Mouse (Mus musculus): ENCODE data around the gene Uba2. TPM values are rescaled to one million over a fixed set of nuclear protein-coding genes. Genes with fewer than 3 reads are reported as not detected.

The Uba2 gene
- 87.8 and 104 TPM in 2 replicates for polyA plus RNA-seq (2021; fragmentation: Nextera tagmentation)
- long read RNA-seq, experiment 1, transcript Uba2-201 (17 exons, 2,579 nt) = major isoform, 1,042 of 1,178 reads
- long read RNA-seq, experiment 1, partial matches to known transcripts = 47 of 1,178 reads
- long read RNA-seq, experiment 1, other reads (novel, unspliced or antisense) = 89 of 1,178 reads
- long read RNA-seq, experiment 2, transcript Uba2-201 (17 exons, 2,579 nt) = major isoform, 110 of 155 reads
- long read RNA-seq, experiment 2, transcript Uba2-209 (1 exons, 1,373 nt) = minor isoform, 9 of 155 reads
- long read RNA-seq, experiment 2, partial matches to known transcripts = 15 of 155 reads
- long read RNA-seq, experiment 2, other reads (novel, unspliced or antisense) = 18 of 155 reads

DNA sequence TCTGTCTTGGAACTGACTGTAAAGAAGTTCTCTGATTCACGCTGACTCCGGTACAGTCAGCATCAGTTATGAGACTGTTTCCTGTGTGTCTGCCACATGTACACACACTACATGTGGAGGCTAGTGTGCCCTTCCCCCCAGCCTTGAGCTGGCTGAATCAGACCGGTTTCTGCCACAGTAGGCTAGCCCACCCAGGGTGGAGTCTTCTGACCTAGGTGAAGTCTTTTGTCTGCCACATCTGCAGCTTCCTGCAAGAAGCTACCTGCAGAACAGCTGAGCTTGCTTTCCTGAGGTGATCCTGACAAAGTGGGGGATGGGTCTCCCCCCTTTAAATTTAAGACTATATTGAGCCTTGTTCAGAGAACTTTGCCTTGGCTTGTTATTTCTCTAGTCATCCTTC, at the start of gene Uba2:
Gene Uba2, minus strand, starts transcription at position 146 of the 400 bp plus-strand sequence.

DNA sequence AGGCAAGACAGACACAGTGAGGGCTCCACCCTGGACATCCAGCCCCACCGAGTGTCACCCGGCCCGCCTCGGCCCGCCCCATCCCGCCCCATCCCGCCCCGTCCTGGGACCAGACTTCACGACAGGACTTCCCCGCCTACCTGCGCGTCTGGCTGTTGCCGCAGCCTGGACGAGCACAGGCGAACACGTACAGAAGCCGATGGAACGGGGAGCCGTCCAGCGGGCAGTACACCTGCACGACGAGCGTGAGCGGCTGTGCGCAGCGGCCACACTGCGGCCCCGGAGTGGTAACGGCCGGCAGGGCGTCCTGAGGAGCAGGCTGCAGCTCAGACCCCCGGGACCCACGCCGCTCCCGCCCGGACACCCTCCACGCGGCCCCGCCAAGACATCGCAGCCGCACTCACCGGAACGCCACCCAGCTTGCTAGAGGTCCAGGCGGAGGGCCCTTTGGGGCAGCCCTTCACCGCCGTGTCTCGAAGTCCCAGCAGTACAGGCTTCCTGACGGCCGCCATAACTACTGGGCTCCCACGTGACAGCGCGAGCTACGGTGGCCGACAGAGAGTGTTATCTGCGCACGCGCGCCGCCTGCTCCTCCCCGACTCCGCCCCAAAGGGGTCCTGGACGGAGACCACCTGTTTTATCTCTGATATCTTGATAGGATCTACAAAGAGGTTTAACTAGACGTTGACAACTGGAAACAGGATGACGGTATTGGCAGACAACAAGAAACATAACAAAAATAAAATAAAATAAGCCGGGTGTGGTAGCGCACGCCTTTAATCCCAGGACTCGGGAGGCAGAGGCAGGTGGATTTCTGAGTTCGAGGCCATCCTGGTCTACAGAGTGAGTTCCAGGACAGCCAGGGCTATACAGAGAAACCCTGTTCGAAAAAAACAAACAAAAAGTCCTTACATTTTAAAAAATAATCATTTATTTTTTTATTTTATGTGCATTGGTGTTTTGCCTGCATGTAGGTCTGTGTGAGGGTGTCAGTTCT, 27.0 kb upstream of the Uba2 start, which contains the start of gene Pdcd2l:
Gene Pdcd2l, minus strand, starts transcription at position 530 of the 997 bp plus-strand sequence.

DNA sequence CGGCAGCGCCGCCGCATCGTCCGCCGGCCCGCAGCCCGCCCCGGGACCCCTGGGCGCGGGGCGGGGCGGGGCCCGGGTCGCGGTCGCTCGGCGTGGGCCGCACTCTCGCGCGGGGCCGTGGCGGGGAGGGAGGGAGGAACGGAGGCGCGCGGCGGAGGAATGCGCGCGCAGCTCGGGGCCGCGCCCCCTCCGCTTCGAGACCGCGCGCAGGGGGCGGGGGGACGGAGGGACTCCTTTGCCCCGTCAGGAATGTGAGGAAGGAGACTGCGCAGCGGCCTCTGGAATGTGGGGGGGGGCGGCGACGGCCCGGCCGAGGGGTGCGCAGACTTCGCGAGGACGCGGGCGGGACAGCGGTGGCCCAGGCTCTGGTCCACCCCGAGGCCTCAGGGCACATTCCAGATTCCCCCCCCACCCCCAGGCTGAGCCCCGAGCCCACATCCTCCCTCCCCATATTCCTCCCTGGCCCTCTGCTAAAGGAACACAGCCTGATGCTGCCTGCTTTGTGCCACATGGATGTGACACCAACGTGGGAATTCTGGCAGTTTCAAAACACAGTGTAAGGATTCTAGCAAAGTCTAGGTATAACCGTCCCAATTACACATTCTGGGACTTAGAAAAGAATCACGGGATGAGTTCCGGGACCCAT, 36.2 kb downstream of the Uba2 start, which contains the start of gene Wtip:
Gene Wtip, minus strand, starts transcription at position 152 of the 646 bp plus-strand sequence.

DNA sequence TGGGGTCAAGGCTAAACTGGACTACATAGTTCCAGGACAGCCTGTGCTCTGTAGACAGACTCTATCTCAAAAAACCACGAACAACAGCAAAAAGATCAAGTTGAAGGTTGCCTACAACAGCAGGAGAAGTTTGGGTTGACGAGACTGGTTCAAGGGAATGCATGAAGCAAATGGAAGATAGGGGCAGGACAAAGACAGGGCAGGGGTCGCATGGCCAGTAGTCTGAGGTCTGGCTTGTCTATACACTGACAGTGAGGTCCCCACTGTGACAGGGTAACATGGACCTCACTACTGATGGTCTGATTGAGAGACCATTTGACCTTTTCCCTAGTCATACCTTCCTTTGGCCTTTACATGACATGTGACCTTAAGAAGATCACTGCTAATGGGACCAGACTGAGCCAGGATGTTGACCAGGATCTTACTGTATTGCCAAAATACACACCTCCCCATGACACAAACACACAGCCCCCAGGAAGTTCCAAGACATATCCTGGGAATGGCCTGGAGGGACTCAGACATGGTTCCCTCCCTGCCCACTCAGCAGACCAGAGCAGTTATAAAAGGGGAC, 74.4 kb downstream of the Uba2 start, which contains the start of gene Scgb1b30:
Gene Scgb1b30, plus strand, starts transcription at position 521 of the 571 bp plus-strand sequence.

Other genes starting within 250 kb of the Uba2 start
- gene Scgb2b26, start 224.6 kb downstream of the Uba2 start, polyA plus RNA-seq (2021; fragmentation: Nextera tagmentation) = not detected in 2 replicates
- gene Scgb2b27, start 155.7 kb downstream of the Uba2 start, polyA plus RNA-seq (2021; fragmentation: Nextera tagmentation) = not detected in 2 replicates
- gene Scgb1b27, start 148.1 kb downstream of the Uba2 start, polyA plus RNA-seq (2021; fragmentation: Nextera tagmentation) = not detected in 2 replicates
- gene Scgb1b30, start 74.2 kb downstream of the Uba2 start, polyA plus RNA-seq (2021; fragmentation: Nextera tagmentation) = not detected in 2 replicates
- gene Wtip, start 36.3 kb downstream of the Uba2 start, polyA plus RNA-seq (2021; fragmentation: Nextera tagmentation) = 0.60 and 0.65 TPM in 2 replicates
- 30.0 and 41.1 TPM in 2 replicates for gene Pdcd2l, start 27.1 kb upstream of the Uba2 start, polyA plus RNA-seq (2021; fragmentation: Nextera tagmentation)
- gene Gpi1, start 60.7 kb upstream of the Uba2 start, polyA plus RNA-seq (2021; fragmentation: Nextera tagmentation) = 529 and 592 TPM in 2 replicates
- not detected in 2 replicates for gene Gm6096, start 81.4 kb upstream of the Uba2 start, polyA plus RNA-seq (2021; fragmentation: Nextera tagmentation)
- gene 4931406P16Rik, start 144.0 kb upstream of the Uba2 start, polyA plus RNA-seq (2021; fragmentation: Nextera tagmentation) = 7.2 and 10.1 TPM in 2 replicates
- gene Lsm14a, start 223.7 kb upstream of the Uba2 start, polyA plus RNA-seq (2021; fragmentation: Nextera tagmentation) = 10.4 and 15.6 TPM in 2 replicates

All from left cerebral cortex, adult 6 months (tissue).